Mouse (Mus musculus) G1E (cell line): ENCODE data around the gene Foxk1. TPM values are rescaled to one million over a fixed set of nuclear protein-coding genes. Genes with fewer than 3 reads are reported as not detected.

ENCODE experiments used
- ATAC-seq: 2 replicates; pipeline ENCODE4 v1.8.0; 2016; ENCODE audit warnings: mild to moderate bottlenecking; ENCODE audit not compliant: insufficient number of reproducible peaks, poor library complexity, low FRiP score, severe bottlenecking; ENCODE audit errors: extremely low read depth
- DNase-seq: peaks from one replicate; pipeline ENCODE4 v3.0.0; 2012; ENCODE audit warnings: low spot score
- H3K27me3 ChIP-seq: 2 replicates; pipeline ENCODE4 v1.6.1; 2012; ENCODE audit warnings: mild to moderate bottlenecking, low read length, inconsistent platforms; ENCODE audit not compliant: insufficient read depth
- H3K36me3 ChIP-seq: replicated peaks from 2 replicates; pipeline ENCODE3; 2012; ENCODE audit warnings: mild to moderate bottlenecking, inconsistent platforms
- H3K4me1 ChIP-seq: 2 replicates; pipeline ENCODE4 v1.6.1; 2012; ENCODE audit warnings: low read depth, low read length, inconsistent platforms, mixed read lengths; ENCODE audit not compliant: insufficient read depth
- H3K4me3 ChIP-seq: 2 replicates; pipeline ENCODE4 v1.5.1; 2012; ENCODE audit warnings: low read depth, mild to moderate bottlenecking, inconsistent platforms, low read length, moderate library complexity, mixed read lengths
- H3K9me3 ChIP-seq: replicated peaks from 2 replicates; pipeline ENCODE4 v1.6.1; 2012; ENCODE audit warnings: inconsistent platforms
- CTCF ChIP-seq: IDR thresholded peaks from 2 replicates; pipeline ENCODE4 v1.5.1; 2012; ENCODE audit warnings: low read depth, low read length, inconsistent platforms, mixed read lengths
- GATA1 ChIP-seq: IDR thresholded peaks from 2 replicates; pipeline ENCODE4 v1.6.1; 2012; ENCODE audit warnings: borderline replicate concordance, low read length, inconsistent platforms, mixed read lengths
- GATA2 ChIP-seq: IDR thresholded peaks from 2 replicates; pipeline ENCODE4 v1.6.1; 2012; ENCODE audit warnings: low read depth, low read length, inconsistent platforms, borderline replicate concordance
- POLR2AphosphoS5 ChIP-seq: IDR thresholded peaks from 2 replicates; pipeline ENCODE4 v1.6.1; 2012; ENCODE audit warnings: low read depth, low read length, inconsistent platforms; ENCODE audit not compliant: insufficient replicate concordance
- TAL1 ChIP-seq: conservative IDR thresholded peaks from 2 replicates; pipeline ENCODE4 v1.6.1; 2012; ENCODE audit warnings: low read depth, low read length, inconsistent platforms, mixed read lengths
- polyA plus RNA-seq: library from polyadenylated mRNA; stranded (reverse); fragments of >175 nt; gene quantifications from 2 replicates; pipeline ENCODE4 v1.2.3, GENCODE M21; 2012
- total RNA-seq, 2 experiments: library from RNA; stranded (forward) in 1 of 2; stranded (reverse) in 1 of 2; fragments of 200-1000 nt in 1 of 2; fragments of >200 nt in 1 of 2; fragmentation: Nextera tagmentation in 1 of 2; gene quantifications; 2 replicates each; pipeline ENCODE4 v1.2.3; 2014 to 2017

The Foxk1 gene
- total and polyA plus RNA-seq, 3 experiments = 5.5 to 42.7 (median 29.5) TPM

GRCm38 (mm10) chr5:142406937-142407336 lies 5.6 kb downstream of the Foxk1 start:
- Histone ChIP-seq H3K4me1 (peaks cover 51% of the 10 kb centered on the region), H3K9me3 (no peaks in the 10 kb centered on the region), H3K4me3 (no peak overlapping the region), H3K27me3 (no peaks in the 10 kb centered on the region), H3K36me3 (peaks cover 89% of the 10 kb centered on the region)
- no peak for ATAC-seq
- DNase-seq = no peak
- no peak for TF ChIP-seq CTCF

GRCm38 (mm10) chr5:142407381-142407780 lies 6.1 kb downstream of the Foxk1 start:
- Histone ChIP-seq H3K9me3 (no peaks in the 10 kb centered on the region), H3K4me3 (no peak overlapping the region), H3K36me3 (peaks cover 92% of the 10 kb centered on the region), H3K27me3 (no peaks in the 10 kb centered on the region), H3K4me1 (peaks cover 47% of the 10 kb centered on the region)
- TF ChIP-seq POLR2AphosphoS5 (no peak), GATA2 (no peak)
- DNase-seq = no peak
- no peak for ATAC-seq

- H3K27me3 ChIP-seq = no peaks in the 10 kb centered on the region
- H3K4me3 ChIP-seq = no peak overlapping the region
- DNase-seq (no peak), ATAC-seq (no peak)
- peaks cover 37% of the 10 kb centered on the region for H3K4me1 ChIP-seq
- H3K9me3 ChIP-seq = no peaks in the 10 kb centered on the region
- peaks cover 88% of the 10 kb centered on the region for H3K36me3 ChIP-seq
- TF ChIP-seq TAL1 (no peak), POLR2AphosphoS5 (no peak), CTCF (no peak), GATA2 (no peak), GATA1 (no peak)
Observed at GRCm38 (mm10) chr5:142409169-142409568, 7.9 kb downstream of the Foxk1 start.

GRCm38 (mm10) chr5:142410348-142410747 lies 9.1 kb downstream of the Foxk1 start:
- TF ChIP-seq GATA2 (no peak), POLR2AphosphoS5 (no peak)
- Histone ChIP-seq H3K4me3 (no peak overlapping the region), H3K4me1 (peaks cover 34% of the 10 kb centered on the region), H3K36me3 (peaks cover 87% of the 10 kb centered on the region), H3K27me3 (no peaks in the 10 kb centered on the region), H3K9me3 (no peaks in the 10 kb centered on the region)
- ATAC-seq (no peak), DNase-seq (no peak)

- ATAC-seq (no peak), DNase-seq (no peak)
- Histone ChIP-seq H3K36me3 (peaks cover 75% of the 10 kb centered on the region), H3K4me3 (no peak overlapping the region), H3K27me3 (no peaks in the 10 kb centered on the region), H3K9me3 (no peaks in the 10 kb centered on the region), H3K4me1 (peaks cover 42% of the 10 kb centered on the region)
- TF ChIP-seq CTCF (no peak), GATA1 (no peak), GATA2 (no peak), POLR2AphosphoS5 (no peak), TAL1 (no peak)
Observed at GRCm38 (mm10) chr5:142412678-142413385, 11.5 kb downstream of the Foxk1 start.

- H3K9me3 ChIP-seq = no peaks in the 10 kb centered on the region
- ATAC-seq = no peak
- DNase-seq = no peak
- no peak overlapping the region for H3K4me3 ChIP-seq
- TF ChIP-seq TAL1 = no peak
- no peak for TF ChIP-seq GATA2
- no peak for TF ChIP-seq POLR2AphosphoS5
- no peak for TF ChIP-seq GATA1
- TF ChIP-seq CTCF = no peak
- H3K27me3 ChIP-seq = no peaks in the 10 kb centered on the region
- H3K4me1 ChIP-seq = peaks cover 44% of the 10 kb centered on the region
- H3K36me3 ChIP-seq = peaks cover 75% of the 10 kb centered on the region
Observed at GRCm38 (mm10) chr5:142413723-142414445, 12.6 kb downstream of the Foxk1 start.

- peaks cover 80% of the 10 kb centered on the region for H3K36me3 ChIP-seq
- H3K9me3 ChIP-seq = no peaks in the 10 kb centered on the region
- TF ChIP-seq CTCF (no peak), POLR2AphosphoS5 (no peak), GATA1 (no peak), GATA2 (no peak), TAL1 (no peak)
- peaks cover 44% of the 10 kb centered on the region for H3K4me1 ChIP-seq
- ATAC-seq = no peak
- no peak overlapping the region for H3K4me3 ChIP-seq
- no peaks in the 10 kb centered on the region for H3K27me3 ChIP-seq
- no peak for DNase-seq
Observed at GRCm38 (mm10) chr5:142415401-142415800, 14.1 kb downstream of the Foxk1 start.
